Mouse (Mus musculus) ES-Bruce4 (cell line): ENCODE data around the gene Hivep1.

ENCODE experiments used
- CTCF ChIP-seq: IDR thresholded peaks from one replicate; pipeline ENCODE4 v1.8.1; 2011; ENCODE audit warnings: low read depth, low read length
- POLR2A ChIP-seq: IDR thresholded peaks from one replicate; pipeline ENCODE4 v1.8.1; 2011; ENCODE audit warnings: low read length; ENCODE audit not compliant: insufficient read depth

DNA sequence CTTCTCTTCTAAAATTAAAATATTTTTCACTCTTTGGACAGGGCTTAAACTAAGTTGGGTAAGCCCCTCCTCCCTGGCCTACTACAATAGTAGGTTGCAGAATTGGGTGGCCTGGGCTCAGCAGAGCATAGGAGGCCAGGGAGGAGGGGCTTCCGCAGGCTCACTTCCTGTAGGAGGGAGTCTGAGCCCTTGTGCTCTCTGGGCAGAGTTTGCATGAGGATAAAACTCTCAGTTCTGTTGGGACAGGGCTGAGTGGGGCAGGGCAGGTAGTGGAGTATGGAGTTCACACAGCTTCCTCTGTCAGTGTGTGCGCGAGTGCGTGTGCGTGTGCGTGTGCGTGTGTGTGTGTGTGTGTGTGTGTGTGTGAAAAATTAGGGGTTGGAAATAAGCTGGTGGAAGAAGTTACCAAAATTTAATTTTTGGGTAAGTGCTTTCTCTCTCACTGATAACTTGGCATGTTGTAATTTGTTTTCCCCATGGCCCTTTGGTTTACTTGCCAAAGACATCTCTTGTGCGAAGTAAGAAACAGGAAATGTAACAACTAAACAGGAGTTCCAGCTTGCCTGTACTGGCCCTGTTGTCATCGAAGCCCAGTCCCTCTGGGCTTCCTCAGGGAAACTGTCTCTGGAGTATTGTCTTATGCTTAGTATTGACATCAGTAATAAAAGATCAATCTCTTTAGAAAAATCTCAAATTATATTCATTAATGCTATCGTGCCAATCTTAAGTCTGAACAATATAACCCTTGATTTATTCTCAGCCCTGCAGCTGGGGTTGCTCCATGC lies 9.2 kb downstream of the Hivep1 start:
- TF ChIP-seq POLR2A (no peak), CTCF (no peak)
